Mouse (Mus musculus) layer of hippocampus, postnatal 36 days (tissue): ENCODE data around the gene Dip2c. TPM values are rescaled to one million over a fixed set of nuclear protein-coding genes. Genes with fewer than 3 reads are reported as not detected.

Source experiments
- DNase-seq, 2 experiments: peaks; one replicate each; pipeline ENCODE4 v3.0.0; 2022
- total RNA-seq, 2 experiments: library from RNA; stranded (reverse); gene quantifications; 2 replicates each; pipeline ENCODE4 v1.2.3; 2021

Dip2c gene
- total RNA-seq, 2 experiments from 2014 or later: 65.8 to 70.8 TPM

GRCm38 (mm10) chr13:9329307-9329915, 53.1 kb downstream of the Dip2c start:
- peak in 1 of 2 experiments; percentile 14 for DNase-seq

- no peak for DNase-seq
These were observed 56.9 kb downstream of the Dip2c start for GRCm38 (mm10) chr13:9333187-9333586.

- no peak for DNase-seq
These were observed 64.0 kb downstream of the Dip2c start for GRCm38 (mm10) chr13:9340293-9340692.

- no peak for DNase-seq
These were observed 66.4 kb downstream of the Dip2c start for GRCm38 (mm10) chr13:9342696-9343095.

GRCm38 (mm10) chr13:9347448-9347847, 71.1 kb downstream of the Dip2c start:
- DNase-seq: no peak

- no peak for DNase-seq
These were observed 74.3 kb downstream of the Dip2c start for GRCm38 (mm10) chr13:9350670-9351069.

GRCm38 (mm10) chr13:9353890-9354289, 77.6 kb downstream of the Dip2c start:
- DNase-seq: no peak

- DNase-seq: no peak
These were observed 79.0 kb downstream of the Dip2c start for GRCm38 (mm10) chr13:9355331-9355730.

GRCm38 (mm10) chr13:9361457-9361856, 85.1 kb downstream of the Dip2c start:
- DNase-seq: no peak

GRCm38 (mm10) chr13:9371387-9371786, 95.1 kb downstream of the Dip2c start:
- DNase-seq: no peak

GRCm38 (mm10) chr13:9377130-9377529, 100.8 kb downstream of the Dip2c start:
- no peak for DNase-seq

GRCm38 (mm10) chr13:9380740-9381410, 104.5 kb downstream of the Dip2c start:
- no peak for DNase-seq

GRCm38 (mm10) chr13:9388017-9388416, 111.7 kb downstream of the Dip2c start:
- no peak for DNase-seq

GRCm38 (mm10) chr13:9389334-9389733, 113.0 kb downstream of the Dip2c start:
- DNase-seq: no peak

GRCm38 (mm10) chr13:9390204-9390804, 114.0 kb downstream of the Dip2c start:
- DNase-seq: no peak

GRCm38 (mm10) chr13:9393470-9393869, 117.1 kb downstream of the Dip2c start:
- no peak for DNase-seq

- DNase-seq: no peak
These were observed 119.0 kb downstream of the Dip2c start for GRCm38 (mm10) chr13:9395286-9395685.

- DNase-seq: no peak
These were observed 122.5 kb downstream of the Dip2c start for GRCm38 (mm10) chr13:9398846-9399245.

GRCm38 (mm10) chr13:9405399-9405798, 129.1 kb downstream of the Dip2c start:
- DNase-seq: no peak

GRCm38 (mm10) chr13:9408983-9409382, 132.7 kb downstream of the Dip2c start:
- DNase-seq: no peak

- peak; percentile 44 to 59 for DNase-seq
These were observed 142.1 kb downstream of the Dip2c start for GRCm38 (mm10) chr13:9418441-9418840.

GRCm38 (mm10) chr13:9419213-9419612, 142.9 kb downstream of the Dip2c start:
- DNase-seq: no peak

GRCm38 (mm10) chr13:9421949-9422348, 145.6 kb downstream of the Dip2c start:
- DNase-seq: no peak

GRCm38 (mm10) chr13:9422876-9423275, 146.5 kb downstream of the Dip2c start:
- no peak for DNase-seq
